In genomic region chr1:90909631-90910152, GRCm38 (mm10) we compare ENCODE assay signal across 9 mouse cellular contexts. TPM values are rescaled to one million over a fixed set of nuclear protein-coding genes. Genes with fewer than 3 reads are reported as not detected.
DNase-seq lines count a peak whose midpoint lies in the region; ATAC-seq lines count a peak whose summit lies in the region.
"Had no signal": no experiment of that assay in that cellular context is flagged by ENCODE, and none has a peak within 500 bp of the region (broad histone marks: within the 10 kb centered on the region; RNA-seq: fewer than 3 reads in every experiment).

No protein-coding gene starts in this region.

- peaks cover 17% of the 10 kb centered on the region for H3K4me1 ChIP-seq in embryonic facial prominence, embryonic 14.5 days (ENCODE audit: control insufficient read depth, insufficient read depth, low read length)
- peaks cover 42% of the 10 kb centered on the region for H3K4me1 ChIP-seq in limb, embryonic 13.5 days
- peaks cover 3% of the 10 kb centered on the region for H3K4me1 ChIP-seq in forebrain, embryonic 16.5 days (replicated peaks; ENCODE audit: control insufficient read depth, insufficient read depth, low read length)

- peak overlapping the region; percentile 12; the same call in 1 of the 2 replicates for H3K27ac ChIP-seq in embryonic facial prominence, embryonic 14.5 days (replicated peaks; ENCODE audit: low read depth, low read length)
- no peak overlapping the region for H3K27ac ChIP-seq in limb, embryonic 13.5 days
- H3K27ac ChIP-seq in forebrain, embryonic 16.5 days (ENCODE audit: low read length) = no peak overlapping the region

- no peaks in the 10 kb centered on the region for H3K9me3 ChIP-seq in embryonic facial prominence, embryonic 14.5 days (ENCODE audit: control insufficient read depth, low read length)
- H3K9me3 ChIP-seq in limb, embryonic 13.5 days = no peaks in the 10 kb centered on the region
- H3K9me3 ChIP-seq in forebrain, embryonic 16.5 days (ENCODE audit: control insufficient read depth, low read length) = no peaks in the 10 kb centered on the region

- DNase-seq in layer of hippocampus, postnatal 10 days (ENCODE audit: low spot score in 2 of 2) = peak; percentile 25 to 35
- DNase-seq in layer of hippocampus, adult 9-10 months (ENCODE audit: low spot score) = no peak
- DNase-seq in embryonic facial prominence, embryonic 14.5 days (ENCODE audit: low spot score) = peak; percentile 63
- peak; percentile 74 for DNase-seq in heart, postnatal 4 days
- DNase-seq in urinary bladder, adult 2 months (ENCODE audit: low spot score) = peak; percentile 41
- no peak for DNase-seq in embryo, embryonic 11 days

- WGBS in embryonic facial prominence, embryonic 14.5 days = 39% methylated on average over 17 of the region's 17 CpGs
- whole genome bisulfite sequencing in limb, embryonic 13.5 days = 47% methylated on average over 17 of the region's 17 CpGs
- 34% methylated on average over 17 of the region's 17 CpGs for WGBS in forebrain, embryonic 16.5 days

- no peaks in the 10 kb centered on the region for H3K27me3 ChIP-seq in embryonic facial prominence, embryonic 14.5 days (replicated peaks; ENCODE audit: control insufficient read depth, insufficient read depth, low read length)
- peaks cover 6% of the 10 kb centered on the region; the same call in 1 of the 2 replicates for H3K27me3 ChIP-seq in limb, embryonic 13.5 days
- 0 out of 2 replicates have a peak, but pooled peaks cover under 1% of the 10 kb centered on the region for H3K27me3 ChIP-seq in forebrain, embryonic 16.5 days (replicated peaks; ENCODE audit: control insufficient read depth, insufficient read depth, low read length)

- H3K4me2 ChIP-seq in embryonic facial prominence, embryonic 14.5 days (ENCODE audit: low read depth, low read length) = peak overlapping the region; percentile 1; the same call in 1 of the 2 replicates
- peak overlapping the region; percentile 21 for H3K4me2 ChIP-seq in limb, embryonic 13.5 days (replicated peaks)
- no peak overlapping the region for H3K4me2 ChIP-seq in forebrain, embryonic 16.5 days (ENCODE audit: low read length)

- no peak overlapping the region for H3K4me3 ChIP-seq in embryonic facial prominence, embryonic 14.5 days (ENCODE audit: low read depth, low read length)
- H3K4me3 ChIP-seq in limb, embryonic 13.5 days = no peak overlapping the region
- H3K4me3 ChIP-seq in forebrain, embryonic 16.5 days (replicated peaks; ENCODE audit: low read length) = no peak overlapping the region

- ATAC-seq in embryonic facial prominence, embryonic 14.5 days (ENCODE audit: low read depth) = peak; percentile 44; the same call in 1 of the 2 replicates
- no peak for ATAC-seq in limb, embryonic 13.5 days (ENCODE audit: low FRiP score, low read depth)
- ATAC-seq in forebrain, embryonic 16.5 days = no peak

- no peaks in the 10 kb centered on the region for H3K36me3 ChIP-seq in embryonic facial prominence, embryonic 14.5 days (ENCODE audit: control insufficient read depth, insufficient read depth, low read length)
- no peaks in the 10 kb centered on the region for H3K36me3 ChIP-seq in limb, embryonic 13.5 days
- H3K36me3 ChIP-seq in forebrain, embryonic 16.5 days (ENCODE audit: control insufficient read depth, insufficient read depth) = no peaks in the 10 kb centered on the region

- H3K9ac ChIP-seq in embryonic facial prominence, embryonic 14.5 days (ENCODE audit: low read depth, low read length) = no peak overlapping the region
- no peak overlapping the region for H3K9ac ChIP-seq in limb, embryonic 13.5 days
- H3K9ac ChIP-seq in forebrain, embryonic 16.5 days (replicated peaks; ENCODE audit: low read depth, low read length) = no peak overlapping the region

RNA-seq across cellular contexts. Expression of gene Mlph, which starts 5.2 kb away (rescaled TPM):
- total RNA-seq in layer of hippocampus, postnatal 10 days (2021) = under 1 TPM; 0.41 to 0.47 TPM
- 0.86 and 1.1 TPM in 2 replicates for polyA plus RNA-seq in embryonic facial prominence, embryonic 14.5 days (2014; fragmentation: Nextera tagmentation; extraction: Ambion mirVana)
- 1 to 10 TPM; 1.0 TPM for total RNA-seq in heart, postnatal 4 days (2021)
- 0.37 and 0.87 TPM in 2 replicates for polyA plus RNA-seq in limb, embryonic 13.5 days (2015; fragmentation: Nextera tagmentation; extraction: Ambion mirVana)
- polyA plus RNA-seq in urinary bladder, adult 2 months (2012; rRNA removed) = 6.0 and 7.2 TPM in 2 replicates
- polyA plus RNA-seq in forebrain, embryonic 16.5 days (2015; fragmentation: Nextera tagmentation; extraction: Ambion mirVana) = 0.19 and 0.58 TPM in 2 replicates

RNA-seq across cellular contexts. Expression of gene Prlh, which starts 43.2 kb away (rescaled TPM):
- total RNA-seq in layer of hippocampus, postnatal 10 days (2021) = not detected
- polyA plus RNA-seq in embryonic facial prominence, embryonic 14.5 days (2014; fragmentation: Nextera tagmentation; extraction: Ambion mirVana) = not detected in 2 replicates
- not detected for total RNA-seq in heart, postnatal 4 days (2021)
- not detected in 2 replicates for polyA plus RNA-seq in limb, embryonic 13.5 days (2015; fragmentation: Nextera tagmentation; extraction: Ambion mirVana)
- not detected in 2 replicates for polyA plus RNA-seq in urinary bladder, adult 2 months (2012; rRNA removed)
- not detected in 2 replicates for polyA plus RNA-seq in forebrain, embryonic 16.5 days (2015; fragmentation: Nextera tagmentation; extraction: Ambion mirVana)
- total RNA-seq: gastrocnemius, adult 8-10 months had no signal

RNA-seq across cellular contexts. Expression of gene Rab17, which starts 59.8 kb away (rescaled TPM):
- total RNA-seq in layer of hippocampus, postnatal 10 days (2021) = under 1 TPM in 1 of 2 experiments, not detected in 1; 0.40 TPM
- 2.4 and 2.5 TPM in 2 replicates for polyA plus RNA-seq in embryonic facial prominence, embryonic 14.5 days (2014; fragmentation: Nextera tagmentation; extraction: Ambion mirVana)
- total RNA-seq in heart, postnatal 4 days (2021) = 1 to 10 TPM; 4.3 to 5.1 TPM
- 0.69 and 1.0 TPM in 2 replicates for polyA plus RNA-seq in limb, embryonic 13.5 days (2015; fragmentation: Nextera tagmentation; extraction: Ambion mirVana)
- polyA plus RNA-seq in urinary bladder, adult 2 months (2012; rRNA removed) = 4.2 and 6.0 TPM in 2 replicates
- polyA plus RNA-seq in forebrain, embryonic 16.5 days (2015; fragmentation: Nextera tagmentation; extraction: Ambion mirVana) = 0.27 and 0.43 TPM in 2 replicates
- total RNA-seq: gastrocnemius, adult 8-10 months had no signal

Comparison
In these comparisons a context has a peak if more than half of its experiments do, and no peak if none do; other contexts are left out.
1. DNase-seq: peak in layer of hippocampus, postnatal 10 days (2 of 2), embryonic facial prominence, embryonic 14.5 days (single experiment), heart, postnatal 4 days (single experiment) and urinary bladder, adult 2 months (single experiment); none in layer of hippocampus, adult 9-10 months (single experiment) and embryo, embryonic 11 days (single experiment).